Mouse (Mus musculus) MEL (cell line): ENCODE measurements around the gene Nop9. TPM values are rescaled to one million over a fixed set of nuclear protein-coding genes. Genes with fewer than 3 reads are reported as not detected.

Experiments used
- DNase-seq: peaks from one replicate; pipeline ENCODE4 v3.0.0; 2011; ENCODE audit warnings: low read depth, low spot score
- H3K27ac ChIP-seq: 2 replicates; pipeline ENCODE4 v1.5.1; 2012; ENCODE audit warnings: low read depth, mild to moderate bottlenecking, control low read depth, low read length, moderate library complexity; ENCODE audit not compliant: control insufficient read depth
- H3K27me3 ChIP-seq, 2 experiments: fragments of 150-350 bp in 1 of 2; sonication (generic) in 1 of 2; 2 replicates each; pipeline ENCODE4 v1.6.1; 2012; ENCODE audit warnings: low read length in 2 of 2, mild to moderate bottlenecking in 2 of 2, improper control_type of control experiment in 1 of 2, moderate library complexity in 1 of 2; ENCODE audit not compliant: insufficient read depth in 2 of 2, control insufficient read depth in 1 of 2
- H3K36me3 ChIP-seq, 2 experiments: 2 replicates each; pipeline ENCODE4 v1.6.1; 2012 to 2014; ENCODE audit warnings: low read length in 2 of 2, improper control_type of control experiment in 1 of 2, inconsistent platforms in 1 of 2, mild to moderate bottlenecking in 1 of 2; ENCODE audit not compliant: insufficient read depth in 2 of 2, control insufficient read depth in 1 of 2
- H3K4me1 ChIP-seq, 2 experiments: fragments of 150-350 bp in 1 of 2; sonication (generic) in 1 of 2; 2 replicates each; pipeline ENCODE4 v1.6.1; 2012; ENCODE audit warnings: low read length in 2 of 2, improper control_type of control experiment in 1 of 2, mild to moderate bottlenecking in 1 of 2; ENCODE audit not compliant: insufficient read depth in 2 of 2, control insufficient read depth in 1 of 2
- H3K4me3 ChIP-seq, 2 experiments: fragments of 150-350 bp in 1 of 2; sonication (generic) in 1 of 2; 2 replicates each; pipeline ENCODE4 v1.5.1; 2012; ENCODE audit warnings: low read depth in 2 of 2, low read length in 2 of 2, mild to moderate bottlenecking in 2 of 2, moderate library complexity in 2 of 2, control low read depth in 1 of 2, improper control_type of control experiment in 1 of 2; ENCODE audit not compliant: control insufficient read depth in 1 of 2, insufficient read depth in 1 of 2
- H3K79me2 ChIP-seq: 2 replicates; pipeline ENCODE4 v1.6.1; 2012; ENCODE audit warnings: mild to moderate bottlenecking, low read length, moderate library complexity; ENCODE audit not compliant: control insufficient read depth, poor library complexity, insufficient read depth
- H3K9ac ChIP-seq: 2 replicates; pipeline ENCODE4 v1.6.1; 2012; ENCODE audit warnings: low read depth, mild to moderate bottlenecking, control low read depth, low read length, moderate library complexity; ENCODE audit not compliant: control insufficient read depth, poor library complexity, severe bottlenecking
- H3K9me3 ChIP-seq: fragments of 150-350 bp; sonication (generic); replicated peaks from 2 replicates; pipeline ENCODE4 v1.6.1; 2012; ENCODE audit warnings: mild to moderate bottlenecking, low read length, improper control_type of control experiment, moderate library complexity; ENCODE audit not compliant: insufficient read depth
- CTCF ChIP-seq, 3 experiments: IDR thresholded peaks in 2 of 3; conservative IDR thresholded peaks in 1 of 3; 2 replicates each; pipeline ENCODE4 v1.5.1; 2011 to 2012; ENCODE audit warnings: low read length in 3 of 3, low read depth in 2 of 3, mild to moderate bottlenecking in 2 of 3, improper control_type of control experiment in 1 of 3, inconsistent platforms in 1 of 3, mixed read lengths in 1 of 3, moderate library complexity in 1 of 3; ENCODE audit not compliant: control insufficient read depth in 1 of 3, insufficient read depth in 1 of 3, poor library complexity in 1 of 3, severe bottlenecking in 1 of 3
- EP300 ChIP-seq, 2 experiments: IDR thresholded peaks; 2 replicates each; pipeline ENCODE4 v1.6.1; 2011; ENCODE audit warnings: improper control_type of control experiment in 2 of 2, low read length in 2 of 2, low read depth in 1 of 2, mild to moderate bottlenecking in 1 of 2
- ETS1 ChIP-seq: IDR thresholded peaks from 2 replicates; pipeline ENCODE4 v1.6.1; 2012; ENCODE audit warnings: low read depth, mild to moderate bottlenecking, inconsistent platforms, low read length, improper control_type of control experiment, moderate library complexity
- GATA1 ChIP-seq: IDR thresholded peaks from 2 replicates; pipeline ENCODE4 v1.6.1; 2011; ENCODE audit warnings: low read depth, low read length, improper control_type of control experiment
- HCFC1 ChIP-seq: IDR thresholded peaks from 2 replicates; pipeline ENCODE4 v1.6.1; 2012; ENCODE audit warnings: low read depth, mild to moderate bottlenecking, inconsistent platforms, low read length, improper control_type of control experiment, moderate library complexity
- KAT2A ChIP-seq: conservative IDR thresholded peaks from 2 replicates; pipeline ENCODE4 v1.6.1; 2012; ENCODE audit warnings: low read depth, low read length, improper control_type of control experiment, inconsistent platforms
- MEF2A ChIP-seq: IDR thresholded peaks from 2 replicates; pipeline ENCODE4 v1.6.1; 2014; ENCODE audit warnings: low read depth, mild to moderate bottlenecking, inconsistent platforms, low read length, improper control_type of control experiment; ENCODE audit not compliant: poor library complexity, insufficient replicate concordance, severe bottlenecking; ENCODE audit errors: extremely low read depth
- MYB ChIP-seq: IDR thresholded peaks from 2 replicates; pipeline ENCODE4 v1.6.1; 2011; ENCODE audit warnings: mild to moderate bottlenecking, low read depth, low read length, improper control_type of control experiment
- MYC ChIP-seq: IDR thresholded peaks from 2 replicates; pipeline ENCODE4 v1.6.1; 2011; ENCODE audit warnings: low read depth, mild to moderate bottlenecking, low read length, improper control_type of control experiment, moderate library complexity
- NRF1 ChIP-seq: IDR thresholded peaks from 2 replicates; pipeline ENCODE4 v1.6.1; 2014; ENCODE audit warnings: low read depth, mild to moderate bottlenecking, inconsistent platforms, low read length, improper control_type of control experiment, moderate library complexity; ENCODE audit not compliant: poor library complexity, insufficient read depth, severe bottlenecking
- POLR2A ChIP-seq, 2 experiments: IDR thresholded peaks; 2 replicates each; pipeline ENCODE4 v1.6.1; 2011 to 2012; ENCODE audit warnings: low read length in 2 of 2, mild to moderate bottlenecking in 2 of 2, control low read depth in 1 of 2, improper control_type of control experiment in 1 of 2, low read depth in 1 of 2, moderate library complexity in 1 of 2; ENCODE audit not compliant: control insufficient read depth in 1 of 2, insufficient read depth in 1 of 2, poor library complexity in 1 of 2
- RCOR1 ChIP-seq: IDR thresholded peaks from 2 replicates; pipeline ENCODE4 v1.6.1; 2012; ENCODE audit warnings: low read depth, mild to moderate bottlenecking, inconsistent platforms, low read length, improper control_type of control experiment
- SMC3 ChIP-seq: IDR thresholded peaks from 2 replicates; pipeline ENCODE4 v1.6.1; 2011; ENCODE audit warnings: low read depth, low read length, improper control_type of control experiment
- TAL1 ChIP-seq: IDR thresholded peaks from 2 replicates; pipeline ENCODE4 v1.6.1; 2012; ENCODE audit warnings: mild to moderate bottlenecking, inconsistent platforms, low read length, moderate library complexity, mixed read lengths
- UBTF ChIP-seq: IDR thresholded peaks from 2 replicates; pipeline ENCODE4 v1.6.1; 2012; ENCODE audit warnings: low read depth, mild to moderate bottlenecking, inconsistent platforms, low read length, improper control_type of control experiment, moderate library complexity, borderline replicate concordance; ENCODE audit not compliant: insufficient read depth
- USF1 ChIP-seq: IDR thresholded peaks from 2 replicates; pipeline ENCODE4 v1.6.1; 2014; ENCODE audit warnings: low read depth, mild to moderate bottlenecking, inconsistent platforms, low read length, improper control_type of control experiment, moderate library complexity
- polyA plus RNA-seq, 2 experiments: library from polyadenylated mRNA; stranded (reverse) in 1 of 2; unstranded in 1 of 2; fragments of >175 nt in 1 of 2; fragments of >200 nt in 1 of 2; gene quantifications; 2 replicates each; pipeline versions ENCODE4 v1.2.1 to v1.2.4; 2012; ENCODE audit warnings: low replicate concordance in 2 of 2, low read depth in 1 of 2; ENCODE audit not compliant: insufficient read length in 2 of 2, insufficient read depth in 1 of 2, missing spikeins in 1 of 2
- total RNA-seq: library from RNA; depleted of rRNA; stranded (reverse); fragments of 300-350 nt; gene quantifications from 2 replicates; pipeline ENCODE4 v1.2.3, GENCODE M21; 2012

The Nop9 gene
- total and polyA plus RNA-seq, 3 experiments = 47.8 to 112 TPM; not detected in 1

GRCm38 (mm10) chr14:55702761-55703160 is 42.7 kb upstream of the Nop9 start:
- Histone ChIP-seq H3K27ac (no peak overlapping the region), H3K9me3 (no peaks in the 10 kb centered on the region), H3K27me3 (no peaks in the 10 kb centered on the region)
- TF ChIP-seq KAT2A = no peak
- no peak for TF ChIP-seq USF1
- TF ChIP-seq CTCF (IDR thresholded peaks at IDR 0.05 in 2 of 3, conservative IDR thresholded peaks at IDR 0.05 in 1 of 3; ENCODE audit: control insufficient read depth in 1 of 3, insufficient read depth in 1 of 3, low read depth in 2 of 3, low read length in 3 of 3, poor library complexity in 1 of 3, severe bottlenecking in 1 of 3) = no peak
- no peak for TF ChIP-seq MYB
- TF ChIP-seq UBTF = no peak
- TF ChIP-seq HCFC1 = no peak
- no peak for TF ChIP-seq MEF2A
- TF ChIP-seq NRF1 = no peak
- TF ChIP-seq, all 39 proteins: peak for 0
- no peak for DNase-seq
- H3K4me3 ChIP-seq = no peak overlapping the region
- H3K79me2 ChIP-seq = no peaks in the 10 kb centered on the region
- H3K36me3 ChIP-seq = peaks cover 0 to 15% of the 10 kb centered on the region in 2 experiments; a peak in 2 of 4 replicates
- peaks cover 9 to 21% of the 10 kb centered on the region in 2 experiments for H3K4me1 ChIP-seq
- no peak overlapping the region for H3K9ac ChIP-seq

- H3K4me1 ChIP-seq = peaks cover 9 to 18% of the 10 kb centered on the region in 2 experiments
- H3K79me2 ChIP-seq = no peaks in the 10 kb centered on the region
- H3K27ac ChIP-seq = peak overlapping the region; percentile 59
- H3K9ac ChIP-seq = peak overlapping the region; percentile 41; the same call in 1 of the 2 replicates
- no peak overlapping the region; a peak in 1 of 4 replicates for H3K4me3 ChIP-seq
- peak; percentile 49 for DNase-seq
- H3K27me3 ChIP-seq = no peaks in the 10 kb centered on the region
- peaks cover 0 to 12% of the 10 kb centered on the region in 2 experiments; a peak in 2 of 4 replicates for H3K36me3 ChIP-seq
- no peaks in the 10 kb centered on the region for H3K9me3 ChIP-seq
- TF ChIP-seq ETS1 (0 out of 2 replicates have a peak, but pooled peaks have one; percentile 14), GATA1 (peak; percentile 47; the same call in 1 of the 2 replicates), KAT2A (no peak), TAL1 (peak; percentile 23), RCOR1 (peak; percentile 39; the same call in 1 of the 2 replicates), EP300 (IDR thresholded peaks at IDR 0.05; ENCODE audit: low read depth in 1 of 2, low read length in 2 of 2) (peak; percentile 52; a peak in 3 of 4 replicates), SMC3 (no peak), POLR2A (IDR thresholded peaks at IDR 0.05; ENCODE audit: control insufficient read depth in 1 of 2, insufficient read depth in 1 of 2, low read depth in 1 of 2, low read length in 2 of 2, poor library complexity in 1 of 2) (no peak), MYC (no peak), UBTF (no peak), USF1 (no peak), HCFC1 (no peak)
- TF ChIP-seq, all 39 proteins: peak for 5
Observed at GRCm38 (mm10) chr14:55706051-55706600, 39.4 kb upstream of the Nop9 start.
